In genomic region chr9:114528680-114529048, GRCm38 (mm10) we compare ENCODE assay signal across 13 mouse cellular contexts. TPM values are rescaled to one million over a fixed set of nuclear protein-coding genes. Genes with fewer than 3 reads are reported as not detected.
DNase-seq lines count a peak whose midpoint lies in the region; ATAC-seq lines count a peak whose summit lies in the region.
"Had no signal": no experiment of that assay in that cellular context is flagged by ENCODE, and none has a peak within 500 bp of the region (broad histone marks: within the 10 kb centered on the region; RNA-seq: fewer than 3 reads in every experiment).

No protein-coding gene starts in this region.

- DNase-seq in forebrain, embryonic 14.5 days (ENCODE audit: low spot score): peak; percentile 55
- peak; percentile 30 for DNase-seq in right cerebral cortex, postnatal 4 days
- DNase-seq in right cerebral cortex, adult 2 months (ENCODE audit: low spot score in 2 of 2): no peak
- DNase-seq in kidney, postnatal 14 days: peak; percentile 49
- no peak for DNase-seq in frontal cortex, postnatal 25 days (ENCODE audit: low spot score in 2 of 2)

- no peak overlapping the region for H3K4me3 ChIP-seq in forebrain, embryonic 14.5 days (ENCODE audit: low read depth, low read length)
- no peak overlapping the region for H3K4me3 ChIP-seq in forebrain, embryonic 13.5 days

- no peak overlapping the region for H3K27ac ChIP-seq in forebrain, embryonic 14.5 days (ENCODE audit: low read depth, low read length)
- no peak overlapping the region for H3K27ac ChIP-seq in forebrain, embryonic 13.5 days

- H3K9ac ChIP-seq in forebrain, embryonic 14.5 days (ENCODE audit: low read length): no peak overlapping the region
- no peak overlapping the region for H3K9ac ChIP-seq in forebrain, embryonic 13.5 days

- no peaks in the 10 kb centered on the region for H3K27me3 ChIP-seq in forebrain, embryonic 14.5 days (replicated peaks; ENCODE audit: control insufficient read depth, insufficient read depth, low read length)
- H3K27me3 ChIP-seq in forebrain, embryonic 13.5 days: 0 out of 2 replicates have a peak, but pooled peaks cover 3% of the 10 kb centered on the region

- 29% methylated on average over 9 of the region's 9 CpGs for WGBS in forebrain, embryonic 14.5 days
- WGBS in forebrain, embryonic 13.5 days: 43% methylated on average over 9 of the region's 9 CpGs

- no peaks in the 10 kb centered on the region for H3K9me3 ChIP-seq in forebrain, embryonic 14.5 days (replicated peaks; ENCODE audit: control insufficient read depth, low read length)
- no peaks in the 10 kb centered on the region for H3K9me3 ChIP-seq in forebrain, embryonic 13.5 days (replicated peaks)

- H3K4me2 ChIP-seq in forebrain, embryonic 14.5 days (ENCODE audit: low read length): no peak overlapping the region
- no peak overlapping the region for H3K4me2 ChIP-seq in forebrain, embryonic 13.5 days

- no peaks in the 10 kb centered on the region for H3K36me3 ChIP-seq in forebrain, embryonic 14.5 days (ENCODE audit: control insufficient read depth, insufficient read depth, low read length)
- H3K36me3 ChIP-seq in forebrain, embryonic 13.5 days (ENCODE audit: poor library complexity, severe bottlenecking): no peaks in the 10 kb centered on the region

- H3K4me1 ChIP-seq in forebrain, embryonic 14.5 days (ENCODE audit: control insufficient read depth, insufficient read depth, low read length): peaks cover 5% of the 10 kb centered on the region
- H3K4me1 ChIP-seq in forebrain, embryonic 13.5 days: peaks cover 33% of the 10 kb centered on the region

- no peak for ATAC-seq in forebrain, embryonic 14.5 days
- no peak for ATAC-seq in forebrain, embryonic 13.5 days
- ATAC-seq in megakaryocyte progenitor cell, adult 5-6 weeks (replicated peaks; ENCODE audit: poor library complexity): no peak
- ATAC-seq in cerebellum, adult (ENCODE audit: insufficient number of reproducible peaks, low FRiP score, low TSS enrichment): no peak
- ATAC-seq: CD4-positive, CD25-positive, alpha-beta regulatory T cell, adult 4 months; midbrain, embryonic 16.5 days had no signal

RNA-seq across cellular contexts. Expression of gene C130032M10Rik, which starts 13.2 kb away (rescaled TPM):
- polyA plus RNA-seq in forebrain, embryonic 14.5 days (2014; fragmentation: Nextera tagmentation; extraction: Ambion mirVana): not detected in 2 replicates
- not detected in 2 replicates for polyA plus RNA-seq in forebrain, embryonic 13.5 days (2015; fragmentation: Nextera tagmentation; extraction: Ambion mirVana)
- not detected in 2 replicates for total RNA-seq in megakaryocyte progenitor cell, adult 5-6 weeks (2015)
- not detected in 2 replicates for total RNA-seq in megakaryocyte progenitor cell, adult 5-6 weeks (2017)
- total RNA-seq: adrenal gland, adult 18-20 months; gastrocnemius, adult 18-20 months had no signal
- polyA plus RNA-seq: CD4-positive, CD25-positive, alpha-beta regulatory T cell, adult 4 months; intestine, embryonic 14.5 days; midbrain, embryonic 16.5 days had no signal

RNA-seq across cellular contexts. Expression of gene Ccr4, which starts 23.9 kb away (rescaled TPM):
- polyA plus RNA-seq in forebrain, embryonic 14.5 days (2014; fragmentation: Nextera tagmentation; extraction: Ambion mirVana): not detected in 2 replicates
- not detected in 2 replicates for polyA plus RNA-seq in forebrain, embryonic 13.5 days (2015; fragmentation: Nextera tagmentation; extraction: Ambion mirVana)
- total RNA-seq in megakaryocyte progenitor cell, adult 5-6 weeks (2015): not detected in 2 replicates
- total RNA-seq in megakaryocyte progenitor cell, adult 5-6 weeks (2017): not detected in 2 replicates
- total RNA-seq: adrenal gland, adult 18-20 months; gastrocnemius, adult 18-20 months had no signal
- polyA plus RNA-seq: midbrain, embryonic 16.5 days had no signal

RNA-seq across cellular contexts. Expression of gene Trim71, which starts 35.5 kb away (rescaled TPM):
- 0.04 and 0.05 TPM in 2 replicates for polyA plus RNA-seq in forebrain, embryonic 14.5 days (2014; fragmentation: Nextera tagmentation; extraction: Ambion mirVana)
- polyA plus RNA-seq in forebrain, embryonic 13.5 days (2015; fragmentation: Nextera tagmentation; extraction: Ambion mirVana): 0.13 and 0.14 TPM in 2 replicates
- 0.02 TPM in 1 of 2 replicates, not detected in the other for total RNA-seq in megakaryocyte progenitor cell, adult 5-6 weeks (2015)
- not detected in 2 replicates for total RNA-seq in megakaryocyte progenitor cell, adult 5-6 weeks (2017)
- total RNA-seq: adrenal gland, adult 18-20 months; gastrocnemius, adult 18-20 months had no signal
- polyA plus RNA-seq: CD4-positive, CD25-positive, alpha-beta regulatory T cell, adult 4 months had no signal

Comparison
In these comparisons a context has a peak if more than half of its experiments do, and no peak if none do; other contexts are left out.
1. DNase-seq: peak in forebrain, embryonic 14.5 days (single experiment), right cerebral cortex, postnatal 4 days (single experiment) and kidney, postnatal 14 days (single experiment); none in right cerebral cortex, adult 2 months (0 of 2) and frontal cortex, postnatal 25 days (0 of 2).